Mouse (Mus musculus) liver, embryonic 15.5 days (tissue): Measurements from ENCODE around the gene Trcg1. TPM values are rescaled to one million over a fixed set of nuclear protein-coding genes. Genes with fewer than 3 reads are reported as not detected.

ENCODE experiments used
- ATAC-seq: fragments of 200-750 bp; cut with Nextera tagmentation; 2 replicates; pipeline ENCODE4 v1.8.0; 2017; ENCODE audit warnings: moderate number of reproducible peaks, mild to moderate bottlenecking, moderate library complexity; ENCODE audit not compliant: insufficient read depth
- H3K27ac ChIP-seq: fragments of 300-500 bp; sonication (generic); replicated peaks from 2 replicates; pipeline ENCODE4 v1.5.1; 2015; ENCODE audit warnings: mild to moderate bottlenecking, inconsistent platforms
- H3K27me3 ChIP-seq: fragments of 300-500 bp; sonication (generic); 2 replicates; pipeline ENCODE4 v1.6.1; 2015; ENCODE audit warnings: mild to moderate bottlenecking, inconsistent platforms
- H3K36me3 ChIP-seq: fragments of 300-500 bp; sonication (generic); replicated peaks from 2 replicates; pipeline ENCODE4 v1.6.1; 2015; ENCODE audit warnings: moderate library complexity, mild to moderate bottlenecking, inconsistent platforms
- H3K4me1 ChIP-seq: fragments of 300-500 bp; sonication (generic); replicated peaks from 2 replicates; pipeline ENCODE4 v1.6.1; 2015; ENCODE audit warnings: inconsistent platforms
- H3K4me2 ChIP-seq: fragments of 300-500 bp; sonication (generic); 2 replicates; pipeline ENCODE4 v1.6.1; 2015; ENCODE audit warnings: moderate library complexity, mild to moderate bottlenecking, inconsistent platforms
- H3K4me3 ChIP-seq: fragments of 300-500 bp; sonication (generic); replicated peaks from 2 replicates; pipeline ENCODE4 v1.5.1; 2015; ENCODE audit warnings: mild to moderate bottlenecking, inconsistent platforms
- H3K9ac ChIP-seq: fragments of 300-500 bp; sonication (generic); 2 replicates; pipeline ENCODE4 v1.6.1; 2015; ENCODE audit warnings: moderate library complexity, mild to moderate bottlenecking, inconsistent platforms
- H3K9me3 ChIP-seq: fragments of 300-500 bp; sonication (generic); replicated peaks from 2 replicates; pipeline ENCODE4 v1.6.1; 2016; ENCODE audit warnings: inconsistent platforms
- WGBS: fragments of 180-500 bp; shearing (Covaris S2); methylation state at CpG from one replicate; pipeline ENCODE4 v1.1.7; 2015; ENCODE audit warnings: mixed read lengths; ENCODE audit not compliant: insufficient replicate concordance; 5-methylcytosine and 5-hydroxymethylcytosine counted together
- polyA plus RNA-seq: library from polyadenylated mRNA; unstranded; fragments of >200 nt; fragmentation: Nextera tagmentation; extraction: Ambion mirVana; gene quantifications from 2 replicates; pipeline ENCODE4 v1.2.1, GENCODE M21; 2015

Trcg1 gene
- polyA plus RNA-seq, 1 experiment from 2014 or later, result not detected

- ATAC-seq, result no peak
- Histone ChIP-seq H3K27ac (no peak overlapping the region), H3K27me3 (peaks cover 30% of the 10 kb centered on the region), H3K9ac (no peak overlapping the region), H3K4me1 (peaks cover 66% of the 10 kb centered on the region), H3K9me3 (no peaks in the 10 kb centered on the region), H3K4me2 (no peak overlapping the region), H3K36me3 (no peaks in the 10 kb centered on the region), H3K4me3 (no peak overlapping the region)
- WGBS, result 49% methylated on average over 5 of the region's 5 CpGs
Observed at GRCm38 (mm10) chr9:57265125-57265524, 28.8 kb downstream of the Trcg1 start.

- Histone ChIP-seq H3K27me3 (peaks cover 53% of the 10 kb centered on the region), H3K4me3 (no peak overlapping the region), H3K9me3 (no peaks in the 10 kb centered on the region), H3K4me2 (no peak overlapping the region), H3K9ac (no peak overlapping the region), H3K36me3 (no peaks in the 10 kb centered on the region), H3K4me1 (peaks cover 47% of the 10 kb centered on the region), H3K27ac (no peak overlapping the region)
- no peak for ATAC-seq
- WGBS, result 73% methylated on average over 5 of the region's 5 CpGs
Observed at GRCm38 (mm10) chr9:57267421-57267820, 31.1 kb downstream of the Trcg1 start.

GRCm38 (mm10) chr9:57268078-57268477 lies 31.7 kb downstream of the Trcg1 start:
- Histone ChIP-seq H3K4me2 (no peak overlapping the region), H3K9me3 (no peaks in the 10 kb centered on the region), H3K4me3 (no peak overlapping the region), H3K9ac (no peak overlapping the region), H3K27ac (no peak overlapping the region), H3K27me3 (peaks cover 59% of the 10 kb centered on the region), H3K36me3 (no peaks in the 10 kb centered on the region), H3K4me1 (peaks cover 41% of the 10 kb centered on the region)
- 19% methylated on average over 10 of the region's 10 CpGs for WGBS
- no peak for ATAC-seq

- Histone ChIP-seq H3K36me3 (no peaks in the 10 kb centered on the region), H3K9me3 (no peaks in the 10 kb centered on the region), H3K4me1 (peaks cover 36% of the 10 kb centered on the region), H3K4me3 (no peak overlapping the region), H3K4me2 (no peak overlapping the region), H3K27ac (no peak overlapping the region), H3K27me3 (peaks cover 64% of the 10 kb centered on the region), H3K9ac (no peak overlapping the region)
- WGBS, result 5% methylated on average over 3 of the region's 3 CpGs
- ATAC-seq, result no peak
Observed at GRCm38 (mm10) chr9:57268575-57268974, 32.2 kb downstream of the Trcg1 start.

GRCm38 (mm10) chr9:57269384-57269783 lies 33.0 kb downstream of the Trcg1 start:
- H3K9me3 ChIP-seq, result no peaks in the 10 kb centered on the region
- no peak overlapping the region for H3K4me2 ChIP-seq
- no peak overlapping the region for H3K4me3 ChIP-seq
- no peak for ATAC-seq
- no peaks in the 10 kb centered on the region for H3K36me3 ChIP-seq
- no peak overlapping the region for H3K27ac ChIP-seq
- peaks cover 35% of the 10 kb centered on the region for H3K4me1 ChIP-seq
- peaks cover 67% of the 10 kb centered on the region for H3K27me3 ChIP-seq
- 30% methylated on average over 1 of the region's 1 CpGs for WGBS
- no peak overlapping the region for H3K9ac ChIP-seq

- H3K4me3 ChIP-seq, result no peak overlapping the region
- H3K27me3 ChIP-seq, result peaks cover 74% of the 10 kb centered on the region
- H3K4me2 ChIP-seq, result no peak overlapping the region
- H3K4me1 ChIP-seq, result peaks cover 29% of the 10 kb centered on the region
- no peak for ATAC-seq
- no peak overlapping the region for H3K9ac ChIP-seq
- H3K36me3 ChIP-seq, result no peaks in the 10 kb centered on the region
- H3K27ac ChIP-seq, result no peak overlapping the region
- no peaks in the 10 kb centered on the region for H3K9me3 ChIP-seq
- WGBS, result 53% methylated on average over 8 of the region's 8 CpGs
Observed at GRCm38 (mm10) chr9:57270399-57270798, 34.0 kb downstream of the Trcg1 start.

- peaks cover 71% of the 10 kb centered on the region for H3K27me3 ChIP-seq
- no peak overlapping the region for H3K9ac ChIP-seq
- WGBS, result 78% methylated on average over 1 of the region's 1 CpGs
- H3K9me3 ChIP-seq, result no peaks in the 10 kb centered on the region
- ATAC-seq, result no peak
- no peak overlapping the region for H3K4me2 ChIP-seq
- H3K4me1 ChIP-seq, result peaks cover 27% of the 10 kb centered on the region
- H3K4me3 ChIP-seq, result no peak overlapping the region
- H3K27ac ChIP-seq, result no peak overlapping the region
- no peaks in the 10 kb centered on the region for H3K36me3 ChIP-seq
Observed at GRCm38 (mm10) chr9:57271081-57271480, 34.7 kb downstream of the Trcg1 start.

- Histone ChIP-seq H3K4me1 (peaks cover 26% of the 10 kb centered on the region), H3K9ac (no peak overlapping the region), H3K27me3 (peaks cover 64% of the 10 kb centered on the region), H3K27ac (no peak overlapping the region), H3K9me3 (no peaks in the 10 kb centered on the region), H3K4me2 (no peak overlapping the region), H3K36me3 (no peaks in the 10 kb centered on the region), H3K4me3 (no peak overlapping the region)
- 43% methylated on average over 9 of the region's 9 CpGs for WGBS
- ATAC-seq, result no peak
Observed at GRCm38 (mm10) chr9:57271837-57272562, 35.6 kb downstream of the Trcg1 start.

- H3K4me3 ChIP-seq, result no peak overlapping the region
- no peaks in the 10 kb centered on the region for H3K9me3 ChIP-seq
- H3K4me2 ChIP-seq, result no peak overlapping the region
- 14% methylated on average over 8 of the region's 8 CpGs for WGBS
- H3K4me1 ChIP-seq, result peaks cover 20% of the 10 kb centered on the region
- no peak for ATAC-seq
- H3K36me3 ChIP-seq, result no peaks in the 10 kb centered on the region
- H3K27ac ChIP-seq, result no peak overlapping the region
- no peak overlapping the region for H3K9ac ChIP-seq
- peaks cover 58% of the 10 kb centered on the region for H3K27me3 ChIP-seq
Observed at GRCm38 (mm10) chr9:57272902-57273804, 36.8 kb downstream of the Trcg1 start.

- 38% methylated on average over 6 of the region's 6 CpGs for WGBS
- ATAC-seq, result no peak
- H3K27me3 ChIP-seq, result peaks cover 63% of the 10 kb centered on the region
Observed at GRCm38 (mm10) chr9:57273805-57274494, 37.6 kb downstream of the Trcg1 start.

GRCm38 (mm10) chr9:57276311-57276710 lies 40.0 kb downstream of the Trcg1 start:
- H3K27ac ChIP-seq, result no peak overlapping the region
- ATAC-seq, result no peak
- no peaks in the 10 kb centered on the region for H3K9me3 ChIP-seq
- H3K36me3 ChIP-seq, result no peaks in the 10 kb centered on the region
- H3K9ac ChIP-seq, result no peak overlapping the region
- no peak overlapping the region for H3K4me3 ChIP-seq
- H3K27me3 ChIP-seq, result peaks cover 57% of the 10 kb centered on the region
- H3K4me1 ChIP-seq, result peaks cover 18% of the 10 kb centered on the region
- no peak overlapping the region for H3K4me2 ChIP-seq

More at GRCm38 (mm10) chr9:57273805-57274494, 37.6 kb downstream of the Trcg1 start:
- Histone ChIP-seq H3K4me1 (peaks cover 15% of the 10 kb centered on the region), H3K9ac (no peak overlapping the region), H3K4me3 (no peak overlapping the region), H3K9me3 (no peaks in the 10 kb centered on the region), H3K27ac (no peak overlapping the region), H3K4me2 (no peak overlapping the region), H3K36me3 (no peaks in the 10 kb centered on the region)
